Mouse (Mus musculus): ENCODE measurements around the gene Tpcn1.

The Tpcn1 gene

GRCm38 (mm10) chr5:120550673-120551072 is 37.8 kb downstream of the Tpcn1 start:
- no peak for DNase-seq

GRCm38 (mm10) chr5:120550137-120550536 is 38.3 kb downstream of the Tpcn1 start:
- no peak for DNase-seq

- DNase-seq: no peak
Measured at GRCm38 (mm10) chr5:120548236-120548850, 40.1 kb downstream of the Tpcn1 start.

GRCm38 (mm10) chr5:120536632-120537031 is 51.8 kb downstream of the Tpcn1 start:
- no peak for DNase-seq

GRCm38 (mm10) chr5:120536046-120536445 is 52.4 kb downstream of the Tpcn1 start:
- DNase-seq: no peak

- no peak for DNase-seq
Measured at GRCm38 (mm10) chr5:120534686-120535075, 53.8 kb downstream of the Tpcn1 start.

GRCm38 (mm10) chr5:120534071-120534685 is 54.3 kb downstream of the Tpcn1 start:
- DNase-seq: no peak

- DNase-seq: no peak
Measured at GRCm38 (mm10) chr5:120531631-120532030, 56.8 kb downstream of the Tpcn1 start.

- no peak for DNase-seq
Measured at GRCm38 (mm10) chr5:120527296-120527964, 61.0 kb downstream of the Tpcn1 start.

GRCm38 (mm10) chr5:120526311-120526710 is 62.2 kb downstream of the Tpcn1 start:
- DNase-seq: no peak

GRCm38 (mm10) chr5:120525737-120526136 is 62.7 kb downstream of the Tpcn1 start:
- DNase-seq: no peak

GRCm38 (mm10) chr5:120524736-120525135 is 63.7 kb downstream of the Tpcn1 start:
- no peak for DNase-seq

- DNase-seq: peak; percentile 57
Measured at GRCm38 (mm10) chr5:120522649-120523048, 65.8 kb downstream of the Tpcn1 start.

- no peak for DNase-seq
Measured at GRCm38 (mm10) chr5:120517552-120517951, 70.9 kb downstream of the Tpcn1 start.

GRCm38 (mm10) chr5:120516221-120516984 is 72.1 kb downstream of the Tpcn1 start:
- DNase-seq: no peak

GRCm38 (mm10) chr5:120515451-120515850 is 73.0 kb downstream of the Tpcn1 start:
- no peak for DNase-seq

GRCm38 (mm10) chr5:120514754-120515153 is 73.7 kb downstream of the Tpcn1 start:
- DNase-seq: no peak

- no peak for DNase-seq
Measured at GRCm38 (mm10) chr5:120514031-120514677, 74.3 kb downstream of the Tpcn1 start.

- DNase-seq: no peak
Measured at GRCm38 (mm10) chr5:120512911-120513555, 75.4 kb downstream of the Tpcn1 start.

GRCm38 (mm10) chr5:120511643-120512220 is 76.7 kb downstream of the Tpcn1 start:
- no peak for DNase-seq

GRCm38 (mm10) chr5:120510982-120511642 is 77.4 kb downstream of the Tpcn1 start, which contains the start of gene Slc8b1:
Gene Slc8b1, plus strand, starts transcription at chr5:120511168.
- DNase-seq: peak; percentile 95
